Mouse (Mus musculus): Measurements from ENCODE around the gene Synpr.

The Synpr gene

GRCm38 (mm10) chr14:13355569-13356362 lies 71.2 kb downstream of the Synpr start:
- CTCF ChIA-PET: interaction anchor here (0.7 kb wide), 1 partner anchor 51 kb away, joined by 4 read pairs; no protein-coding TSS in a partner anchor

- CTCF ChIA-PET: no interaction called here
Measured at GRCm38 (mm10) chr14:13357101-13357667, 72.6 kb downstream of the Synpr start.

- CTCF ChIA-PET: no interaction called here
Measured at GRCm38 (mm10) chr14:13358037-13358436, 73.5 kb downstream of the Synpr start.

- CTCF ChIA-PET: no interaction called here
Measured at GRCm38 (mm10) chr14:13361184-13361583, 76.6 kb downstream of the Synpr start.

- CTCF ChIA-PET: no interaction called here
Measured at GRCm38 (mm10) chr14:13361642-13362041, 77.1 kb downstream of the Synpr start.

GRCm38 (mm10) chr14:13368309-13368708 lies 83.7 kb downstream of the Synpr start:
- CTCF ChIA-PET: no interaction called here

- CTCF ChIA-PET: no interaction called here
Measured at GRCm38 (mm10) chr14:13389081-13389480, 104.5 kb downstream of the Synpr start.

GRCm38 (mm10) chr14:13389954-13390353 lies 105.4 kb downstream of the Synpr start:
- CTCF ChIA-PET: interaction anchor here (0.6 kb wide), 1 partner anchor 30 kb away, joined by 3 read pairs; no protein-coding TSS in a partner anchor

- CTCF ChIA-PET: interaction anchor here (0.6 kb wide), 1 partner anchor 23 kb away, joined by 6 read pairs; no protein-coding TSS in a partner anchor
Measured at GRCm38 (mm10) chr14:13399226-13400020, 114.8 kb downstream of the Synpr start.

- CTCF ChIA-PET: no interaction called here
Measured at GRCm38 (mm10) chr14:13411636-13412035, 127.1 kb downstream of the Synpr start.

- CTCF ChIA-PET: no interaction called here
Measured at GRCm38 (mm10) chr14:13440723-13441122, 156.1 kb downstream of the Synpr start.

- CTCF ChIA-PET: no interaction called here
Measured at GRCm38 (mm10) chr14:13444908-13445307, 160.3 kb downstream of the Synpr start.

GRCm38 (mm10) chr14:13453461-13454204 lies 169.1 kb downstream of the Synpr start:
- CTCF ChIA-PET: interaction anchor here (0.6 kb wide), 1 partner anchor 61 kb away, joined by 4 read pairs; no protein-coding TSS in a partner anchor

- CTCF ChIA-PET: no interaction called here
Measured at GRCm38 (mm10) chr14:13454991-13455390, 170.4 kb downstream of the Synpr start.

- CTCF ChIA-PET: no interaction called here
Measured at GRCm38 (mm10) chr14:13459333-13459732, 174.8 kb downstream of the Synpr start.

- CTCF ChIA-PET: no interaction called here
Measured at GRCm38 (mm10) chr14:13469211-13469610, 184.6 kb downstream of the Synpr start.

- CTCF ChIA-PET: no interaction called here
Measured at GRCm38 (mm10) chr14:13477821-13478220, 193.2 kb downstream of the Synpr start.

- CTCF ChIA-PET: no interaction called here
Measured at GRCm38 (mm10) chr14:13505355-13505754, 220.8 kb downstream of the Synpr start.

- CTCF ChIA-PET: no interaction called here
Measured at GRCm38 (mm10) chr14:13518608-13519139, 234.1 kb downstream of the Synpr start.

GRCm38 (mm10) chr14:13519239-13520011 lies 234.8 kb downstream of the Synpr start:
- CTCF ChIA-PET: no interaction called here

GRCm38 (mm10) chr14:13547746-13548145 lies 263.2 kb downstream of the Synpr start:
- CTCF ChIA-PET: no interaction called here

Data from spleen, embryonic (tissue).